Mouse (Mus musculus) forelimb bud, embryonic 11.5 days (tissue): ENCODE data around the gene Cenpp.

Source experiments
- DNase-seq: peaks from one replicate; pipeline ENCODE4 v3.0.0-alpha.2; 2012; ENCODE audit warnings: low read depth, low spot score

Gene Cenpp

DNA sequence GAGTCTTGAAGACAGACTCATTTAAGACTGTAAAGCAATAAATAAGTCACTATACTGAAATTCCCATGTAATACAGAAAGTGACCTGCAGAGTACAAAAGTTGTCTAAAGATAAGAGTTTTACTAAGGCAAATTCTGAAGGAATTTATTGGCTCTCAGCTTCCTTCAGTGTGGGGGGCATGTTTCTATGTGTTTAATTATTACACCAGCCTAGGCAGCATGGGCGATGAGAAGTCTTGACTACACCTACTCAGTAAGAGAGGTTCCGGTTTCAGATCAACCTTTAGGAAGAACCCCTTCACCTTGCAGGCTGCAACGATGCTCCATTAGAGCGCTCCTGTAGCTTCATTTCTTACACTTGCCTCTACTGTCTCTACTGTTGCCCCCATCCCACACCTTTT is 121.9 kb downstream of the Cenpp start:
- DNase-seq: no peak

GRCm38 (mm10) chr13:49526235-49526634 is 126.3 kb downstream of the Cenpp start:
- DNase-seq: no peak

DNA sequence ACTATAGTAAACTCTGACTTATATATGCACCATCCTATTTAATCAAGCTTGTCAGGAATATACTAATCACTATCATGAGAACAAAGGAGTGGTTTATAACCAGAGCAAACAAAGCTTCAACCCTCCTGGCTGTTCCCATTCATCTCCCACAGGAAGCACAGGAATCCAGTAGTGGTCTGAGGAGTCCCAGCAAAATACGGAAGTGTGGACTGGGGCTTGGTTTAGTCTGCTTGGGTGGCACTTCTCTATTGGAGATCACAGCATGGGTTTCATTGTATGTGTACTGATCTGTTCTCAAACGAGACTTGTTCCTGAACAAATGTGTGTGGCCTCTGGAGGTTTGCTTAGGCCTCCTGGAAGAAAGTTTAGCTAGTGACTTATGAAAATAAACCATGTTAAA is 133.8 kb downstream of the Cenpp start:
- no peak for DNase-seq

GRCm38 (mm10) chr13:49507176-49507575 is 145.4 kb downstream of the Cenpp start:
- DNase-seq: no peak

GRCm38 (mm10) chr13:49505776-49506175 is 146.8 kb downstream of the Cenpp start:
- no peak for DNase-seq

DNA sequence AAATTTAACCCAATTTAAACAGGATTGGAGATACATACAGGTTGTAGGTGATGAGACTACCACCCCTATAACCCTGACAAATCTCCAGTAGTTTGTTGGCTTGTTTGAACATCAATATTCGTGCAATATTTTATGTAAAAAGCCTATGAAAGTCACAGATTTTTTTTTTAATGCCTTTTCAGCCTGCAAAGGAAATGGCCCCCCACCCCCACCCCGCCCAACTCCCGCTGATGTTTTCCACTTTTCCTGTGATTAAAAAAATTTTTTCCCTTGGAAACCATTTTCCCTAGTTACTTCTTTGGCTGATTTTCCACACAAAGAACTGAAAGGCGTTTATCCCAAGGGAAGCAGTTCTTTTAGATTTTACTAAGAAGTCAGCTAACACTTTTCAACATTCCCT is 148.1 kb downstream of the Cenpp start, which contains the start of gene Ecm2:
Gene Ecm2, plus strand, starts transcription at position 301 of the 400 bp plus-strand sequence.
- no peak for DNase-seq

- DNase-seq: no peak
These were observed 159.9 kb downstream of the Cenpp start, which contains the start of gene Tes3-ps for GRCm38 (mm10) chr13:49492376-49493368. Gene Tes3-ps (plus strand): TSS chr13:49493318.

DNA sequence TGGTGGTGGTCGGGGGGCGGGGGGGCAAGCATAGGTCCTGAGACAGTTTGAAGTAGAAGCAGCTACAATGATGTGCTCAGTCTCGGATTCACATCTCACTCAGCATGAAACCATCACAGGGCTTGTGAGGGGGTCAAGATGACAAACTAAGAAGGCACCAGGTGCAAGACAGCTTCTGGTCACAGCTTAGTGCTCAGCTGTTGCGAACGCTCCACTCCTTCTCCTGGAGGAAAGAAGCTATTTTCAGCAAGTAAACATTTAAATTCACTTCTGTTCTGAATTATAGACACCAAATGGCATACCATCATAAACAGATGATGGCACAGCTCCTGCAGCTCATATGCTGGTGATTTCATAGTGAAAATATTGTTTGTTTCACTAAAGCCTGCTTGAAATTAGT is 167.2 kb downstream of the Cenpp start:
- no peak for DNase-seq

GRCm38 (mm10) chr13:49480551-49480950 is 172.0 kb downstream of the Cenpp start:
- no peak for DNase-seq

- DNase-seq: no peak
These were observed 172.5 kb downstream of the Cenpp start for GRCm38 (mm10) chr13:49480057-49480456.

DNA sequence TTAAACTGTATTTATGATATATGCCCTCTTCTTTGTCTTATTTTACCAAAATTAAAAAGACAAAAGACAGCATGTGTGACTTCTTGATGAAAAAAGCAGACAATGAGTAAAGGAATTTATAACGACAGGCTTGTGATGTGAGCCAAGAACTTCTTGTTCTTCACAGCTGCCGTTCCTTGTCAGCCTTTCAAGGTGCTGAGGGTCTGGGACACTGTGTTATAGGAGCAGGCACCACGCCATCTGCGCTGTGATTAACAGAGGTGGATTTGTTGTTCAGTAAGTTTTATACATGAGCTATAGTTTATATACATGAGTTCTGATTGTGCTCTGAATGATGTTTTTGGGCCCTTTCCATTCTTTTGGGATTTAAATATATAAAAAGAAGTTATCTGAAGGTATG is 173.2 kb downstream of the Cenpp start:
- DNase-seq: no peak

DNA sequence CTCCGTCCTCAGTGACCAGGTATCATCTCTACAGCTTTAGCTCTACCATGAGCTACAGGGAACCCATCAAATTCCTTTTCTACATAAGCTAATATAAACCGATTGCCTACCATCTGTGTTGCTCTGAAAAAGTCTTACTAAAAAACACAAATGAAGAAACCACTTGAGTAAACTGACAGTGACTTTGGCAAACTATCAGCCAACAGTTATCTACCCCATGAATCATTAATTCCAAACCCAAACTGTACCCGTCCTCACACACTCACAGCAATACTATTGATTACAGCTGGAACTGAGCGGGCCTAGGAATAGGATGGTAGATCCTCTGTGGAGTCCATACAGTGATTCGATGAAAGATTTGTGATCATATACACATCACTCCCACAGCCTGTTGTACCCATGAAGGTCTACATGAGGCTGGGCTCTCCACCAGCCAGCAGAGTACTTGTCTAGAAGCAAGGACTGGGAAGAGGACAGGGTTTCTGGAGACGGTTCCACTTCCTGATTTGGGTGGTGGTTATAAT is 173.7 kb downstream of the Cenpp start:
- no peak for DNase-seq

- DNase-seq: no peak
These were observed 174.7 kb downstream of the Cenpp start for GRCm38 (mm10) chr13:49477887-49478286.

GRCm38 (mm10) chr13:49472676-49473005 is 179.9 kb downstream of the Cenpp start:
- DNase-seq: no peak

GRCm38 (mm10) chr13:49471981-49472675 is 180.5 kb downstream of the Cenpp start:
- no peak for DNase-seq

- no peak for DNase-seq
These were observed 181.8 kb downstream of the Cenpp start for GRCm38 (mm10) chr13:49470806-49471205.

DNA sequence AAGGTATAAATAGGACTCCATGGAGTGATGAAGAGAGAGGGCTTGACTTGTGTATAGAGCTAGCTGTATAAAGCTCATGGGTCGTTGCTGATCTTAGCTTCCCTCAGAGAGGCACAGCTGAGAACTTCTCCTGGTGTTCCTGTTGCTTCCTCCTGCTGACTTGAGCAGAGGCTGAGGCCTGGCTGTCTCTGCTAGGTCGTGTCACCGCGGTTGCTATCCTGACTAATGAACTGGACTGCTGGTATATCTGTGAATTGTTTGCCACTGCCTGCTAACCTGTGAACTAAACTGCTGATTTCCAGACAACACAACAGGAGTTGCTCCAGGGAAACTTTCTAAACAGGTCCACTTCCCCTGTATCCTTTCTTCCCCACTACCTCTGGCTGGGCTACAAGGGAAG is 182.3 kb downstream of the Cenpp start:
- DNase-seq: no peak

GRCm38 (mm10) chr13:49469002-49469401 is 183.6 kb downstream of the Cenpp start:
- DNase-seq: no peak

DNA sequence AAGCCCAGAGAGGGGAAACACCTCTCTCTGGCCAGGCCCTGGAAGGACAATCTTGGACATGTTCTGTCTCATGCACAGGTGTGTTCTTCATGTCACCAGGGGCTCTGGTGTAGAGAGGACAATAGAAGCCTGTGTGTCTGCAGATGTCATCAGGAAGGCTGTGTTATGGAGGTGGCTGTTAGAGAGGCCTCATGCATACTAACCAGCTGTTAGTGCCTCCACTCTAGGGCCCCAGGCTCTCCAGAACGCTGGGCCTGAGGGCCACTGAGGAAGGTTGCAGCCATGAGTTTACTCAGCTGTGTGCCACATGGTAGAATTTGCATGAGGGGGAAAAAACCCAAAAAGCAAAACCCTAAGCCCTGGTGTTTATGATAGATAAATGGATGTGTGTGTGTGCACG is 185.0 kb downstream of the Cenpp start:
- DNase-seq: no peak

DNA sequence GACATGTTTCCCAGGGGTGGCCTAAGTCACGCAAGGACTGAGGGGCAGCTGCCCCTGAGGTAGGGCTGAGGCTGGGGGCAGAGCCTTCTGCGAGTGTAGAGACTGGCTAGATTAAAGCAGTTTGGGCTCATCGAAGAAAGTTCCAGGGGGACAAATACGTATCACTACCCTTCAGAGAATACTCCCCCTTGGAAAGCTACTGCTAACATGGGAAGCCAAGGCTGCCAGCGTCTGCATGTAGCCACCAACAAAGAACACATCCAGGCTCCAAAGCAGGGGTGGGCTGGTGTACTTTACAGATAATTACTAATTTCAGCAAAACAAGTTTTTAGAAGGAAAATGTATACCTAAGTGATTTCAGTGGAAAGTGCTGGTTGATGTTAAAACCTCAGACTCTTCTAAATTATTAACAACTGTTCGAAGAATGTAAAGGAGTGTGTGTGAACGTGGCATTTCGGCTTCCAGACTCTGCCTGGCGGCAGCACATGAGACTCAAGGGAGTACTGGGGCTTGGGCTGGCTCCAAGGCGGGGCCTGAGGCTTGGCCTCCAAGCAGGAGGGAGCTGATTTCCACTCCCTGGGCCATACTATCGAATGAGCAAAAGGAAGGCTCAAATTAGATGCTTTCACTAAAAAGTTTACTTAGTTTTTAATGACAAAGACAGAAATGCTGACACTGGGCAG is 186.1 kb downstream of the Cenpp start:
- no peak for DNase-seq

DNA sequence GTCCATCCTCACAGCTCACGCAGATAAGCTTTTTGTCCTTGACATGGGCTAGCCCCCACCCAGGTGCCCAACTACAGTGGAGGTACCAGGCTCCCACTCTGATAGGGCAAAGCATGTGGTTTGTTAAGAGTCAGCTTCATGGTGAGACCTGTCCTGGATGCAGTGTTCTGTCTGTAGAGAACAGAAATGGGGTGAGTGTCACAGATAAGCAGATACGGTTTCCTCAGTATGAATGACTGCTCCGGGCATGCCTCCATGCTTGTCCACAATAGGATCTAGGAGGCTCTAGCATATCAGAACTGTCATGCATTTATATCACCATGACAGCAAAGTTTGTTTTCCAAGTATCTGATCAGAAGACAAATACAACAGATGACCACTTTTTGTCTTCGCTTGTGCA is 186.7 kb downstream of the Cenpp start:
- DNase-seq: no peak

DNA sequence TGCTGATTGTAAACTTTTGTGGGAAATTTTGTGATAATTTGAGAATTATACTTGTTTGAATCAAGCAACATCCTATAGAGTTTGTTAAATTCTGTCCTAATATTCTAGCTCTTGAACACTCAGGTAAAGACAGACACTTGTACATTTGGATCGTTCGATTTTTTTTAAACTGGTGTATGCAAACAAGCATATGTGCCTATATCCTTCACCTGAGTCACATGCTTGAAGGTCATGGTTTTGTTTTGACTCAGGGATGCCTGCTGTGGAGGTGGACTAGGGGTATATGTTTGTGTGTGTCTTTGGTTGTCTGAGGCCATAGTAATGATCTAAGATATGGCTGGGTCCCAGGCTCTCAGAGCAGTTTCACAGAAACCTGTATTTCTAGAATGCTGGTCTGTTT is 189.7 kb downstream of the Cenpp start:
- no peak for DNase-seq
